Mouse (Mus musculus) E14TG2a.4 (cell line): Measurements from ENCODE around the gene Sbk2.

Experiments used
- CTCF ChIP-seq: conservative IDR thresholded peaks from 2 replicates; pipeline ENCODE4 v1.5.1; 2014; ENCODE audit warnings: low read length
- NANOG ChIP-seq: IDR thresholded peaks from 2 replicates; pipeline ENCODE4 v1.6.1; 2014; ENCODE audit warnings: borderline replicate concordance, low read length, mixed read lengths
- POU5F1 ChIP-seq: IDR thresholded peaks from 2 replicates; pipeline ENCODE4 v1.6.1; 2014; ENCODE audit warnings: low read length, borderline replicate concordance

DNA sequence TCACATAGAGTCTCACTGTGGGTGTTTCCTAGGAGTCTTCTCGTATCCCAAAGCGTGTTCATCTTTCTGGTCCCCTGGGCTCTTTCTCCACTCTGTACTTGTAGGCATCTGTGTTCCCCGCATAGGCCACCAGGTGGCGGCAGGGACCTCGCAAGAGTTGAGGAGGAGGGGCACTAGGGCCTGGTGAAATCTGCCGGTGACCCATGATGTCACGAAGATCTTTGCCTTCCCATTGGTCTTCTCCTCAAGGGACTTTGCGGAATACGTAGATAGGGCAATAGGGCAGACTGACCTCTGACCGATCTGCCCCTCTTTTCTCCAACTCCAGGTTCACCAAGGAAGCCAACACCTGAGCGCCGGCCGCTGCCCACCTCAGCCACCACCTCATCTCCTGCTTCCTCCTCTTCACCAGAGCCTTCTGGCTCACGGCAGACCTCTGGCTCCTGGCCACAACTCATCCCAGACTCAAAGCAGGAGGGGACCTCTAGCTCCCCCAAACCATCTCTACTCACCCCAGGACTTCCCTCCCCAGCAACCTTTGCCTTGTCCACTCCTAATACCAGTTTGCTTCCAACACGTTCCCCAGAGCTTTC lies 20.9 kb downstream of the Sbk2 start:
- TF ChIP-seq CTCF, result peak; percentile 92
- no peak for TF ChIP-seq NANOG
- no peak for TF ChIP-seq POU5F1
